Mouse (Mus musculus) CD4-positive naive resting alpha-beta T cell, adult 76 days (primary cell): ENCODE measurements around the gene Slc4a3. TPM values are rescaled to one million over a fixed set of nuclear protein-coding genes. Genes with fewer than 3 reads are reported as not detected.

Experiments used
- total RNA-seq: library from RNA; stranded (reverse); gene quantifications from one replicate; pipeline ENCODE4 v1.2.4, GENCODE M21; 2023

The Slc4a3 gene
- total RNA-seq = not detected

GRCm38 (mm10) chr1:75545965-75546956 lies at the start of gene Slc4a3:
TSS of gene Slc4a3 (plus strand) at chr1:75546266.

GRCm38 (mm10) chr1:75505956-75506831 lies 39.9 kb upstream of the Slc4a3 start, which contains the start of gene Obsl1:
TSS of gene Obsl1 (minus strand) at chr1:75506452.

GRCm38 (mm10) chr1:75507006-75507405 lies 39.1 kb upstream of the Slc4a3 start, which contains the start of gene Inha:
TSS of gene Inha (plus strand) at chr1:75507077.

GRCm38 (mm10) chr1:75521321-75522031 lies 24.6 kb upstream of the Slc4a3 start, which contains the start of gene Stk11ip:
TSS of gene Stk11ip (plus strand) at chr1:75521529.

Other genes starting within 250 kb of the Slc4a3 start
- gene Dnpep, start 228.3 kb upstream of the Slc4a3 start, total RNA-seq = 34.7 TPM
- gene Des, start 185.9 kb upstream of the Slc4a3 start, total RNA-seq = not detected
- gene Speg, start 171.0 kb upstream of the Slc4a3 start, total RNA-seq = 0.70 TPM
- 44.5 TPM for gene Gmppa, start 110.3 kb upstream of the Slc4a3 start, total RNA-seq
- gene Asic4, start 95.8 kb upstream of the Slc4a3 start, total RNA-seq = not detected
- 20.8 TPM for gene Chpf, start 67.0 kb upstream of the Slc4a3 start, total RNA-seq
- gene Tmem198, start 66.7 kb upstream of the Slc4a3 start, total RNA-seq = 5.5 TPM
- 2.3 TPM for gene Obsl1, start 39.8 kb upstream of the Slc4a3 start, total RNA-seq
- 0.53 TPM for gene Inha, start 39.2 kb upstream of the Slc4a3 start, total RNA-seq
- 116 TPM for gene Stk11ip, start 24.7 kb upstream of the Slc4a3 start, total RNA-seq